Mouse (Mus musculus) liver, adult 2 months (tissue): ENCODE measurements around the gene Nmur1. TPM values are rescaled to one million over a fixed set of nuclear protein-coding genes. Genes with fewer than 3 reads are reported as not detected.

Experiments
- DNase-seq: peaks from one replicate; pipeline ENCODE4 v3.0.0-alpha.2; 2011; ENCODE audit warnings: low read depth, low spot score; ENCODE audit errors: extremely low read depth
- H3K27ac ChIP-seq: fragments of 200-500 bp; replicated peaks from 2 replicates; pipeline ENCODE4 v1.5.1; 2012; ENCODE audit warnings: low read depth, mild to moderate bottlenecking, control low read depth, inconsistent platforms, low read length; ENCODE audit not compliant: insufficient read depth
- H3K27me3 ChIP-seq: fragments of 200-500 bp; 2 replicates; pipeline ENCODE4 v1.6.1; 2012; ENCODE audit warnings: mild to moderate bottlenecking, moderate library complexity, low read length, inconsistent platforms; ENCODE audit not compliant: control insufficient read depth, insufficient read depth
- H3K36me3 ChIP-seq: fragments of 200-500 bp; 2 replicates; pipeline ENCODE4 v1.6.1; 2012; ENCODE audit warnings: low read length, inconsistent platforms; ENCODE audit not compliant: control insufficient read depth, insufficient read depth
- H3K4me1 ChIP-seq: fragments of 200-500 bp; 2 replicates; pipeline ENCODE4 v1.6.1; 2011; ENCODE audit warnings: low read length; ENCODE audit not compliant: control insufficient read depth, insufficient read depth
- H3K4me3 ChIP-seq: fragments of 200-500 bp; 2 replicates; pipeline ENCODE4 v1.5.1; 2011; ENCODE audit warnings: low read depth, mild to moderate bottlenecking, control low read depth, low read length, moderate library complexity; ENCODE audit not compliant: insufficient read depth
- H3K79me2 ChIP-seq: fragments of 200-500 bp; 2 replicates; pipeline ENCODE4 v1.6.1; 2012; ENCODE audit warnings: inconsistent platforms, mild to moderate bottlenecking, low read length, moderate library complexity; ENCODE audit not compliant: control insufficient read depth, insufficient read depth
- H3K9ac ChIP-seq: fragments of 200-500 bp; 2 replicates; pipeline ENCODE4 v1.6.1; 2012; ENCODE audit warnings: low read depth, mild to moderate bottlenecking, control low read depth, inconsistent platforms, low read length
- CTCF ChIP-seq: fragments of 200-500 bp; IDR thresholded peaks from 2 replicates; pipeline ENCODE4 v1.5.1; 2011; ENCODE audit warnings: low read depth, low read length, control low read depth
- POLR2A ChIP-seq: fragments of 200-500 bp; IDR thresholded peaks from 2 replicates; pipeline ENCODE4 v1.6.1; 2011; ENCODE audit warnings: low read length, control low read depth; ENCODE audit not compliant: insufficient read depth; ENCODE audit errors: extremely low read depth
- WGBS: fragments of 180-500 bp; shearing (Covaris S2); methylation state at CpG from one replicate; pipeline ENCODE4 v1.1.7; 2018; 5-methylcytosine and 5-hydroxymethylcytosine counted together
- polyA plus RNA-seq: library from polyadenylated mRNA; depleted of rRNA; stranded (reverse); fragments of >200 nt; gene quantifications from 2 replicates; pipeline ENCODE4 v1.2.3, GENCODE M21; 2012
- total RNA-seq: library from RNA; depleted of rRNA; stranded (reverse); fragments of >200 nt; gene quantifications from 2 replicates; pipeline ENCODE4 v1.2.3, GENCODE M21; 2014

Gene Nmur1
- total and polyA plus RNA-seq, 2 experiments: not detected

GRCm38 (mm10) chr1:86398222-86398621 lies 27.8 kb downstream of the Nmur1 start:
- 51% methylated on average over 7 of the region's 7 CpGs for WGBS
- H3K27ac ChIP-seq: no peak overlapping the region
- H3K9ac ChIP-seq: no peak overlapping the region
- no peaks in the 10 kb centered on the region for H3K79me2 ChIP-seq
- DNase-seq: no peak
- no peak overlapping the region for H3K4me3 ChIP-seq
- H3K4me1 ChIP-seq: no peaks in the 10 kb centered on the region
- TF ChIP-seq CTCF (no peak), POLR2A (no peak)
- no peaks in the 10 kb centered on the region for H3K36me3 ChIP-seq
- H3K27me3 ChIP-seq: no peaks in the 10 kb centered on the region

GRCm38 (mm10) chr1:86397621-86398020 lies 28.4 kb downstream of the Nmur1 start:
- Histone ChIP-seq H3K79me2 (no peaks in the 10 kb centered on the region), H3K4me3 (no peak overlapping the region), H3K4me1 (no peaks in the 10 kb centered on the region), H3K27ac (no peak overlapping the region), H3K36me3 (no peaks in the 10 kb centered on the region), H3K27me3 (no peaks in the 10 kb centered on the region), H3K9ac (no peak overlapping the region)
- TF ChIP-seq CTCF (no peak), POLR2A (no peak)
- WGBS: 89% methylated on average over 8 of the region's 8 CpGs
- DNase-seq: no peak

GRCm38 (mm10) chr1:86395897-86396296 lies 30.1 kb downstream of the Nmur1 start:
- H3K9ac ChIP-seq: no peak overlapping the region
- no peaks in the 10 kb centered on the region for H3K79me2 ChIP-seq
- no peak overlapping the region for H3K27ac ChIP-seq
- H3K4me1 ChIP-seq: no peaks in the 10 kb centered on the region
- H3K4me3 ChIP-seq: no peak overlapping the region
- TF ChIP-seq CTCF (no peak; the same call in 1 of the 2 replicates), POLR2A (no peak)
- DNase-seq: no peak
- no peaks in the 10 kb centered on the region for H3K36me3 ChIP-seq
- no peaks in the 10 kb centered on the region for H3K27me3 ChIP-seq
- 77% methylated on average over 7 of the region's 7 CpGs for WGBS

GRCm38 (mm10) chr1:86394246-86394645 lies 31.8 kb downstream of the Nmur1 start:
- DNase-seq: peak; percentile 30
- no peaks in the 10 kb centered on the region for H3K27me3 ChIP-seq
- no peaks in the 10 kb centered on the region for H3K79me2 ChIP-seq
- no peak for TF ChIP-seq CTCF
- TF ChIP-seq POLR2A: no peak
- no peaks in the 10 kb centered on the region for H3K36me3 ChIP-seq
- H3K27ac ChIP-seq: no peak overlapping the region
- H3K4me1 ChIP-seq: no peaks in the 10 kb centered on the region
- H3K9ac ChIP-seq: no peak overlapping the region
- H3K4me3 ChIP-seq: no peak overlapping the region
- WGBS: 86% methylated on average over 3 of the region's 3 CpGs

GRCm38 (mm10) chr1:86393219-86393618 lies 32.8 kb downstream of the Nmur1 start:
- Histone ChIP-seq H3K4me1 (no peaks in the 10 kb centered on the region), H3K27ac (no peak overlapping the region), H3K36me3 (no peaks in the 10 kb centered on the region), H3K9ac (no peak overlapping the region), H3K4me3 (no peak overlapping the region), H3K79me2 (no peaks in the 10 kb centered on the region), H3K27me3 (no peaks in the 10 kb centered on the region)
- TF ChIP-seq CTCF (no peak), POLR2A (no peak)
- WGBS: 77% methylated on average over 3 of the region's 3 CpGs
- DNase-seq: no peak

GRCm38 (mm10) chr1:86391425-86391824 lies 34.6 kb downstream of the Nmur1 start:
- Histone ChIP-seq H3K4me1 (no peaks in the 10 kb centered on the region), H3K27me3 (no peaks in the 10 kb centered on the region), H3K4me3 (no peak overlapping the region), H3K79me2 (no peaks in the 10 kb centered on the region), H3K9ac (no peak overlapping the region), H3K27ac (no peak overlapping the region), H3K36me3 (no peaks in the 10 kb centered on the region)
- TF ChIP-seq POLR2A (no peak), CTCF (no peak)
- 80% methylated on average over 2 of the region's 2 CpGs for WGBS
- no peak for DNase-seq
